Mouse (Mus musculus) thymus, postnatal 25 days (tissue): ENCODE data around the gene Mvb12b.
A peak's percentile ranks its signal among the peaks of the same experiment; 100 is the strongest.

ENCODE experiments used
- DNase-seq: peaks from one replicate; pipeline ENCODE4 v3.0.0; 2022

Gene Mvb12b

GRCm38 (mm10) chr2:33808032-33808431, 79.7 kb downstream of the Mvb12b start:
- DNase-seq, result peak; percentile 79

DNA sequence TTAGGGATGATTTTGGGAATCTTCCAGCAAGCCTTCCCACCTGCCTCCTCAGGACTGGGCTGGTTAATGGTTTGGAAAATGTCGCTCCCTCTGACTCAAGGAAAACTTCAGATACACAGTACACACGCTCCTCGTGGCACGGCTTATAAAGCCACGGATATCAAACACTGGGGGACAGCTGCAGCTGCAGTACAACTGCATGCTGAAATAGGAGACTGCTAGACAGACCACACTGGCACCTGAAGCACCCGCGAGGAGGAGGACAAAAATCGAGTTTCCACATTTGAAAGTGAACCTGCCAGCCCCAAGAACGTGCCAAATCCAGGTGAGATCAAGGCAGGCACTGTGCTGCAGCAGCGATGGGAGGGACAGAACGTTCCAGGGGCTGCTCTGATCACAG, 82.1 kb downstream of the Mvb12b start:
- DNase-seq, result peak; percentile 66

DNA sequence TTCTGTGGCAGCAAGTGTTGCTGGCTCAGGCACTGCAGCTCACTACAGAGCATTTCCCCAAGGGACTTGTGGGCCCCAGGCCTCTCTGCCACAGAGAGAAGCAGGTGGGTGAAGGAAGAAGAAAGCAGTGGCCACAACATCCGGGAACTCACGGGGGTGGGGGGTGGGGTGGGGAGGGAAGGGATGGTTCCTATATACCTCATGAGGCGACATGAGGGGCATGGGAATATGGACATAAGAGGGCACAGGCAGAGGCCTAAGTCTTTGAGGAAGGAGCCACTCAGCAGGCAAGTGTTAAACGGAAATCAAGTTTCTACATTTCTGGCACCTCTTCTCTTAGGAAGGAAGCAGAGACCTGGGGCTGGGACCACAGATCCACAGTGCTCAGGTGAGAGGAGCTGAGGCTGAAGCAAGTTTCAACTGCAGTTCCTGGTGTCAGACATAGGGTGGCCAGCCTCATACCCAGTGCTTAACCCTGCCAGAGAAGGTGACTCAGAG, 84.0 kb downstream of the Mvb12b start:
- DNase-seq, result peak; percentile 69

DNA sequence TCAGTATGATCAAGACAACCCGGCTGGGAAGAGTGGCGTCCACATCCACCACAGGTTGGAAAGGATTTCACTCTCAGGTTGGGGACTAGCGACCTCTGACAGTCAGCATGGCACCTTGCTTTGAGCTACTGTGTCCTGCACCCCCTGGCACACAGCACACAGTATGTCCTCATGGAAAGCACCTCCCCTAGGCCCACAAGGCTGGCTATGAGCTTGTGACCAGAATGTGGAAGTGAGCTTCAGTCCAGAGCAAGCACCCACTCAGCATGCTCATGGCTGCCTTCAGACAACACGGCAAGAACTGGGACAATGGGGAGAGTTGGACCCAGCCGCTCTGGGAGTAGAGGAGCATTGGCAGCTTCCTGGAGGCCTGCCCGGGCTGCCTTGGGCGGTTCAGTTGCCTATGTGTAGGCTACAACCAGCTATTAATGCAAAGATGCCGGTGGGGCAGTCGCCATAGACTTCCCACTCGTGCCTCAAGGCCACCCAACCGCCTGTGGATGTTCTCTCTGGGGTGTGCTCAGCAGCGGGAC, 84.6 kb downstream of the Mvb12b start:
- DNase-seq, result no peak

- DNase-seq, result no peak
Measured at GRCm38 (mm10) chr2:33801760-33802159, 86.0 kb downstream of the Mvb12b start.

DNA sequence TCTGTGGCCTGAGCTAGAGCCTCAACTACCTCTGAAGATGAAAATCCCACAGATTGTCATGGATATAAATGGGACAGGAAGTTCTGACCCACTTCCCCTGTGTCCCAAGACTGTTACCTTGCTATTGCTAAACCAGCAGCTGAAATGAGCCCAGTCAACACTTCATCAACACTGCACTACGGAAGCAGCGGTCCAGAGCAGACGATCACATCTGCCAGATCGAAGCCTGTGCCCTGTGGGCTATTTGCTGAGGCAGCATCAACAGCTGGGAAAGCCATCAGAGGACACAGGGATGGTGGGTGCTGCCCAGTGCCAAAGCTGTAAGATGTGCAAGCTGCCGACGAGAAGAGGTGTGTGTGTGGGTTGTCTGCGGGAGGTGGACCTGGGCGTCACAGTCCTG, 86.4 kb downstream of the Mvb12b start:
- no peak for DNase-seq

- no peak for DNase-seq
Measured at GRCm38 (mm10) chr2:33800221-33800620, 87.5 kb downstream of the Mvb12b start.

- DNase-seq, result no peak
Measured at GRCm38 (mm10) chr2:33795716-33796472, 91.9 kb downstream of the Mvb12b start.

DNA sequence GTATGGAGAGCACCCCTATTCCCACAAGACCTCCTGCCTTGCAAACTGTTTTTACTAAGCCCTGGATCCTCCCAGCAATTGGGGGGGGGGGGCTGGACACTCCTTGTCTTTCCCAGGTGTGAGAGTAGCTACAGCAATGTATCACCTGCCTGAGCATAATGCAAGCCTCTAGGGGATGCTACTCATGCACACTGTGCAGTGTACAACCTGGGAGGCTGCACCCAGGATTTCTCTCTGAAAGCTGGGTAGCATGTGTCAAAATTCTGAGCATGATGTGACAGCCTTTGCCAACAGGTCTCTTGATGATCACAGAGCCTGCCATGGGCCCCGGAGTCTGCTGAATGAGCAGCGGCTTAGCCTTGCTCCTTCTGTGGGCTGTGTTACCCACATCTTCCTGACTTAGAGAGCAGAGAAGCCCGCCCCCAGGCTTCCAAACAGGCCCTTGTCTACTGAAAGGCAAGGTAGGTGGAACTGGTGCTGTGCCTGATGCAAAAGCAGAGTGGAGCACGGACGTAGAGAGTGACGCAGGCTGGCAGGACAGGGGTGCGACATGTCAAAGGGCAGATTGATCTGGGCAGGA, 92.7 kb downstream of the Mvb12b start:
- DNase-seq, result peak; percentile 28

DNA sequence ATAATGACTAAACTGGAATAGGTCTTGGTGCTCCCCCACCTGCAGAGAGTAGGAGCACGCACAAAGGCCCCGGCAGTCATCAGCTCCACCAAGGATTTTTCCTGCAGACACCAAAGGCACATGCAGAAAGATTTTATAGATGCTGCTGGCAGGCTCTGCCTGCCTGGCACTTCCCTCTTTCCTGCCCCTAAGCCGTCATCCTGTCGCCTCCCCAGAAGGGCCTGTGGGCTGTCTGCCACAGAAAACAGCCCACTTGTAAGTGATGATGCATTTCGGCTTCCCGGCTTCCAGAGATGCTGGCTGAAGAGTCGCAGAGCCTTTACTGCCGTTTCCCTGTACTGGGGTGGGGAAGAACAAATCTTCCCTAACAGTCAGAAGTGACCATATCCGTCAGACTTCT, 93.3 kb downstream of the Mvb12b start:
- DNase-seq, result no peak

- DNase-seq, result no peak
Measured at GRCm38 (mm10) chr2:33790301-33790700, 97.4 kb downstream of the Mvb12b start.

DNA sequence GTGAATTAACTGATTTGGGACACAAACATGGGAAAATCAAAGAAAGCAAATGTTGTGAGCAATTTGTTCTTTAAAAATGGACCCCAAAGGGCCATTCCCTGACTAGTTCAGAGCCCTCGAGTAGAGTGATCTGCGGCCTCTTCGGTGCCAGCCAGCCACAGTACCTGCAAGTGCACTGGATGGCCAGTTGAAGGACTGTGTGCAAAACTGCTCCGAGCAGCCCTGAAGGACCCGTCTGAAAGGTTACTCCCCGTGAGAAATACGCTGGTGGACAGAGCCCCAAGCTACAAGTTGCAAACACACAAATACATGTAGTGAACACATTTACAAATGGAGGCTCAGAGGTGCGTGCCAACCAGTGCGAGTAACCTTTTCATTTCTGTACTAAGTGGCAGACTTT, 98.0 kb downstream of the Mvb12b start:
- DNase-seq, result no peak

GRCm38 (mm10) chr2:33789279-33789678, 98.5 kb downstream of the Mvb12b start:
- DNase-seq, result no peak

DNA sequence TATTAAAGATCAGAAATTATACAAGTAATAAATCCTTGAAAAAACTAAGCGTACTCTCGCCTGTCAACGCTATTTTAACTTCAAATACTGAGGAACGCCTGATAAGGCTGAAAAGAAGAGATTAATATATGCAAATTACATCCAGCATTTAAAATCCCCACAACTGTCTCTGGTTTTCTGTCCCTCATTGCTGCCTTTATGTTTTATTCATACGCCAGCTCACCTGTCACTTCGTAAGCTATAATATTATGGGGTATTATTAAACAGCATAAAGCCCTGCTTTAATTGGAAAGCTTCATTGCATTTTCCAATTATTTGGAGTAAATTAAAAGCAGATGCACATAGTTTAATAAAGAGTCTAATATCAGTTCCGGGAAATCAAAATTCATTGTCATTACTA, 98.9 kb downstream of the Mvb12b start:
- no peak for DNase-seq

GRCm38 (mm10) chr2:33788131-33788530, 99.6 kb downstream of the Mvb12b start:
- no peak for DNase-seq

DNA sequence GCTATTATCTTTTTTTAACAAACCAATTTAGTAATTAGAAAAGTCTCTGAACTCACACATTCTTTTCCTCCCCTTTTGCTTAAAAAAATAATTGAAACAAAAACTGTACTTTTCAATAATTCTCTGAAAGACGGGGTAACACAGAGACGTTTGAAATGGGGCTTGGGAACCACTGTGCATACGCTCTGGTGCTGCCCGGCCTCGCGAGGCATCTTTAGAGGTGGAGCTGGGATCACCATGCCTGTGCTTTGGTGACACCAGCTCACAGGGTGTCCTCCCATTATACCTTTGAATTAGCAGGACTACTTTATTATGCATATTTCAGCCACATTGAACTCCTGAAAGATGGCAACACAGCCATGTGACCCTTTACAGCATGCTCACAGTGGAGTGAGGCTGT, 101.7 kb downstream of the Mvb12b start:
- DNase-seq, result no peak

- no peak for DNase-seq
Measured at GRCm38 (mm10) chr2:33785596-33785995, 102.2 kb downstream of the Mvb12b start.

GRCm38 (mm10) chr2:33784721-33785120, 103.0 kb downstream of the Mvb12b start:
- no peak for DNase-seq

DNA sequence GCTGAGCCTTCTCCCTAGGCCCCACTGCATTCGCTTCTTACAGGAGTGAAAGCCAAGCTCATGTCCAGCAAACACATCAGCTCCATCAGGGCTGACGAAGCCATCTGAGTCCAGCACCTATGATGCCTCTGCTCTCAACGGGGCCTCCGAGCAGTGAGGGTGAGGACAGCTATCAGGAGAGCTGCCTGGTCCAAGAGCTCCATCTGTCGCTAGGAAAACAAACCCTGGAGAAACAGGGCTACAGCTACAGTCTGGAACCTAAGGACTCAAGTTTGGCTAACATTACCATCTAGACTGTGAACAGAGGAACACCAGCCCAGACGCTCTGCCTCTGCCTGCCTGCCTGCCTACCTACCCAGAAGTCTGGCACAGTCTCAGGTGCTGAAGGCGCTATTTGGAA, 104.3 kb downstream of the Mvb12b start:
- DNase-seq, result no peak

GRCm38 (mm10) chr2:33781655-33782400, 105.9 kb downstream of the Mvb12b start:
- DNase-seq, result no peak

DNA sequence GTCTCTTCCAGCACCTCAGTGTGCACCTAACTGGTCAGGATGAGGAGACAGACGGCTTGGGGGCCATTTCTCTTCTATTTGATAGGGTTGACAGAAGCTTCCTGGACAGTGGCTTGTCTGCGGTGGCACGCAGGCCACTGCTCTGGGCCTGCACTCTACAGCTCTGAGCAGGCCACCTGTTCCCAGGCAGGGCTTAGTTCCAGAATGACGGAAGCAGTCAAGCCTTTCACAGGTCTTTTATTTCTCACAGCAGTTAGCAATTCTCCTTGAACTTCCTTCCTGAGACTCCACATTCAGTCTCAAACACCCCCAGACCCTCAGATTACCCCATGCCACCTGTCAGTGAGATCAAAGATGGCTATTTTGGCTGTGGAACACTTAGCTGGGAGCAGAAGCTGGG, 109.3 kb downstream of the Mvb12b start:
- no peak for DNase-seq

DNA sequence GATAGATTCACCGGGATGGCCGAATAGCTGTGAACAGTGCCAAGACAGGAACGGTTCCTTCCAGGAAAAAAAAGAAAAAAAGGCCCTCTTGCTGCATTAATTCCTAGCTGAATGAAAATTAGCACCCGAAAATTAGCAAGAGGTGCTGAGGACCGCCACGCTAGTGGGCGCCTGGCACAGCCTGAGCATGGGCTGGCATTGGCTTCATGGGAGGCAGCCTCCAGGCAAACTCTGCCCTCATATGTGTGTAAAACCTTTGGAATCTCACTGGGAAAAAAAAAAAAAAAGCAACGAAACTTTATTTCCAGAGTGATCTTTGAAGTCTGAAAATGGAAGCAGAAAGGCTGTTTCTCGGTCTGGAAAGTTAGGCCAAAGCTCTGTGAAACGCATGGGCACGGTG, 110.7 kb downstream of the Mvb12b start:
- DNase-seq, result no peak

- no peak for DNase-seq
Measured at GRCm38 (mm10) chr2:33774884-33775283, 112.9 kb downstream of the Mvb12b start.

- DNase-seq, result no peak
Measured at GRCm38 (mm10) chr2:33774106-33774505, 113.6 kb downstream of the Mvb12b start.
